Mouse (Mus musculus) E14TG2a.4 (cell line): ENCODE results near the gene Tfdp1.

ENCODE experiments used
- CTCF ChIP-seq: conservative IDR thresholded peaks from 2 replicates; pipeline ENCODE4 v1.5.1; 2014; ENCODE audit warnings: low read length
- NANOG ChIP-seq: IDR thresholded peaks from 2 replicates; pipeline ENCODE4 v1.6.1; 2014; ENCODE audit warnings: borderline replicate concordance, low read length, mixed read lengths

DNA sequence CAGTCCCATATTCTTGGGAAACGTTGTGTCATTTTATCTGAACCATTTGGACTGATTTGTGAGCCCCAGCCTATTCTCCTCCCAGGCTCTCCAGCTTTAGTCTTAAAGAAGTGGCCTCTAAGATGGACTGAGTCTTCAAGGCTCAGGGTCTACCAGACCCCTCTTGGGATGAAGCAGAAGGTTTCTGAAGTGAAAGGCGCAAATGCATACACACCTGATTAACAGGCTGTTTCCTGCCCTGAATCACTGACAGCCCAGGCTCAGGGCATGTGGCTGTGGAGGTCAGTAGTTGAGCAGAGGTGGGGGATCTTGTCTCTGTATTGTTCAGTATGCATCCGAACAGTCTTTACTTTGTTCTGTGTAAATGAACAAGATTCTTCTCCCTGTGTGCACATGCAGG lies 873 bp upstream of the Tfdp1 start:
- no peak for TF ChIP-seq CTCF
- no peak for TF ChIP-seq NANOG
